Mouse (Mus musculus) heart, postnatal 0 days (tissue): ENCODE results near the gene Myo19.

Experiments
- CTCF ChIP-seq: IDR thresholded peaks from 2 replicates; pipeline ENCODE4 v1.5.1; 2016; ENCODE audit warnings: antibody characterized with exemption, control low read depth, low read depth
- EP300 ChIP-seq: IDR thresholded peaks from 2 replicates; pipeline ENCODE4 v1.6.1; 2016; ENCODE audit warnings: antibody characterized with exemption, low read depth

DNA sequence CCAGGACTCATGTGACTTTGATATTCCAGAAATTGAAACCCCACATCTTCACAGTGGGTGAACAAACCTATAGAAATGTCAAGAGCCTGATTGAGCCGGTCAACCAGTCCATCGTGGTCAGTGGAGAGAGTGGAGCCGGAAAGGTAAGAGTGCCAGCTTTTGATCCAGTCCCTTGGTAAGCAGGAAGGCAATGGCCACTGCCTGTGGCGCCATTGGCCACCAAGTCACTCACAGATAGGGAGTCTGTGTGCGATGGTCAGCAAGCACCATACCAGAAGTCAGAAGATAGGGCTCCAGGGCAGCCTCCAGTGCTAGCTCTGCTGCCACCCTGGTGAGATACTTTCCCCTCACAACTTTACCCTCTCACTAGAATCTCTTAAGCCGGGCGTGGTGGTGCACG lies 8.1 kb downstream of the Myo19 start:
- no peak for TF ChIP-seq EP300
- TF ChIP-seq CTCF = no peak
